In the genomic region with DNA sequence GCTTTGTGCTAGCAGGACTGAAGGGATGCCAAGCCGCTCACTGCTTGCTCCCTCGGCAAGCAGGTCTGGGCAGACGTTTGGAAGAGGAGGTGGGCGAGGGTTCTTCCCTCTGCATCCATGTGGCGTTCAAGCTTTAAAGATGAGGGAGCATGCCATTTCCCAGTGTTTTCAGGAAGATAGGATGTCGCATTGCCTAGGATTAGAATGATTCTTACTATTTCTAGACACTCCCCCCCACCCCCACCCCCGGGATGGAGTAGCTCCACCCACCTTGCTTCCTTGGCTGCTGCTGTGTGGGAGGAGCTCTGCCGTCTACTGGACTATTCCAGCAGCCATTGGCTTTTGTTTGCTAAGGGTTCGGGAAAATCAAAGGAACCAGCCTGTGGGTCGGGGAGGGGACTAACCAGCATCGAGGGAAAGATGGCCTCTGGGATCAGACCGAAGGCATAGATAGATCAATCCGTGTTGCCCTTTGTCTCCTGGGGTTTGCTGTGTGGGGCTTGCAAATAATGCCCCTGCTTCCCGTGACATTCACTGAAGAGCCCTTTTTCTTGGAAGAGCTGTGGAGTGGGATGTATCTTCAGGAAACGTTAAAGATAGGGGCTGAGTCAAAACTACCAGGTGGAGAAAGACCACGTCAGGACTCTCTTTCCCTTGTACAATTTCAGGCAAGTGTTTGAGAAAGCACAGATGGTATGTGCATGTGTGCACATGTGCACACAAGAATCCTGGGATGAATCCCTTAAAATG, we compare ENCODE assay signal across 8 mouse cellular contexts. TPM values are rescaled to one million over a fixed set of nuclear protein-coding genes. Genes with fewer than 3 reads are reported as not detected.
DNase-seq lines count a peak whose midpoint lies in the region; ATAC-seq and TF ChIP-seq lines count a peak whose summit lies in the region.

No protein-coding gene starts in this region.

- peak overlapping the region; percentile 25; the same call in 1 of the 2 replicates for H3K9ac ChIP-seq in kidney, embryonic 14.5 days (ENCODE audit: low read depth, low read length)
- H3K9ac ChIP-seq in liver, embryonic 14.5 days (replicated peaks): no peak overlapping the region

- no peak for TF ChIP-seq EP300 in liver, embryonic 14.5 days (IDR thresholded peaks at IDR 0.05; ENCODE audit: low read depth)

- 9% methylated on average over 16 of the region's 16 CpGs for WGBS in kidney, embryonic 14.5 days
- WGBS in liver, embryonic 14.5 days (ENCODE audit: insufficient replicate concordance): 12% methylated on average over 16 of the region's 16 CpGs

- DNase-seq in ZHBTc4 (ENCODE audit: low read depth, low spot score): peak; percentile 94
- DNase-seq in frontal cortex, postnatal 10 days (ENCODE audit: low spot score in 2 of 2): peak; percentile 56 to 58
- DNase-seq in liver, embryonic 14.5 days (ENCODE audit: low read depth in 3 of 3, low spot score in 3 of 3): no peak
- peak; percentile 65 for DNase-seq in retina, embryonic 14.5 days (ENCODE audit: low spot score)
- no peak for DNase-seq in urinary bladder, postnatal 14 days (ENCODE audit: low spot score)
- DNase-seq in thymus, adult 18-20 months: no peak

- no peaks in the 10 kb centered on the region for H3K36me3 ChIP-seq in E14TG2a.4 (ENCODE audit: insufficient read depth, low read length)
- H3K36me3 ChIP-seq in kidney, embryonic 14.5 days (ENCODE audit: control insufficient read depth, insufficient read depth, low read length): no peaks in the 10 kb centered on the region
- no peaks in the 10 kb centered on the region for H3K36me3 ChIP-seq in liver, embryonic 14.5 days (replicated peaks; ENCODE audit: control insufficient read depth, insufficient read depth, low read depth)

- peak overlapping the region; percentile 67 for H3K27ac ChIP-seq in kidney, embryonic 14.5 days (ENCODE audit: low read depth, low read length)
- no peak overlapping the region for H3K27ac ChIP-seq in liver, embryonic 14.5 days

- peak overlapping the region; percentile 52 for H3K4me3 ChIP-seq in E14TG2a.4 (replicated peaks; ENCODE audit: low read length)
- H3K4me3 ChIP-seq in kidney, embryonic 14.5 days (ENCODE audit: low read length): peak overlapping the region; percentile 18; the same call in 1 of the 2 replicates
- peak overlapping the region in 1 of 2 experiments; percentile 24; a peak in 2 of 4 replicates for H3K4me3 ChIP-seq in liver, embryonic 14.5 days (ENCODE audit: insufficient read depth in 1 of 2, low read depth in 2 of 2, low read length in 2 of 2)

- peak overlapping the region; percentile 40 for H3K4me2 ChIP-seq in kidney, embryonic 14.5 days (replicated peaks; ENCODE audit: low read depth, low read length)
- H3K4me2 ChIP-seq in liver, embryonic 14.5 days (ENCODE audit: low read depth): peak overlapping the region; percentile 50

- no peak for TF ChIP-seq CTCF in E14TG2a.4 (conservative IDR thresholded peaks at IDR 0.05; ENCODE audit: low read length)
- TF ChIP-seq CTCF in liver, embryonic 14.5 days (IDR thresholded peaks at IDR 0.05; ENCODE audit: low read depth): no peak

- peaks cover 25% of the 10 kb centered on the region for H3K27me3 ChIP-seq in E14TG2a.4 (ENCODE audit: insufficient read depth, low read length)
- no peaks in the 10 kb centered on the region for H3K27me3 ChIP-seq in kidney, embryonic 14.5 days (ENCODE audit: control insufficient read depth, insufficient read depth, low read length)
- H3K27me3 ChIP-seq in liver, embryonic 14.5 days (ENCODE audit: control insufficient read depth, insufficient read depth, low read length): no peaks in the 10 kb centered on the region

- H3K4me1 ChIP-seq in E14TG2a.4 (replicated peaks; ENCODE audit: low read depth, low read length): peaks cover 49% of the 10 kb centered on the region
- H3K4me1 ChIP-seq in kidney, embryonic 14.5 days (ENCODE audit: control insufficient read depth, insufficient read depth, low read length): peaks cover 14% of the 10 kb centered on the region
- peaks cover 15 to 29% of the 10 kb centered on the region in 2 experiments for H3K4me1 ChIP-seq in liver, embryonic 14.5 days (replicated peaks; ENCODE audit: control insufficient read depth in 2 of 2, insufficient read depth in 2 of 2, low read length in 1 of 2)

- ATAC-seq in kidney, embryonic 14.5 days (ENCODE audit: low FRiP score, low TSS enrichment): peak; percentile 18; the same call in 1 of the 2 replicates
- ATAC-seq in liver, embryonic 14.5 days (ENCODE audit: insufficient read depth): no peak

- H3K9me3 ChIP-seq in E14TG2a.4 (ENCODE audit: low read length): no peaks in the 10 kb centered on the region
- no peaks in the 10 kb centered on the region for H3K9me3 ChIP-seq in kidney, embryonic 14.5 days (ENCODE audit: control insufficient read depth, low read length)
- no peaks in the 10 kb centered on the region for H3K9me3 ChIP-seq in liver, embryonic 14.5 days (ENCODE audit: control insufficient read depth, low read length)

RNA-seq across cellular contexts. Expression of gene Traf3, which starts 3.7 kb away (rescaled TPM):
- polyA plus RNA-seq in kidney, embryonic 14.5 days (2014; fragmentation: Nextera tagmentation; extraction: Ambion mirVana): 12.5 and 14.0 TPM in 2 replicates
- polyA plus RNA-seq in liver, embryonic 14.5 days (2012; rRNA removed): 2.8 TPM in 2 replicates
- polyA plus RNA-seq in liver, embryonic 14.5 days (2014; fragmentation: Nextera tagmentation; extraction: Ambion mirVana): 2.7 and 2.9 TPM in 2 replicates

RNA-seq across cellular contexts. Expression of gene 4930595D18Rik, which starts 21.8 kb away (rescaled TPM):
- not detected in 2 replicates for polyA plus RNA-seq in kidney, embryonic 14.5 days (2014; fragmentation: Nextera tagmentation; extraction: Ambion mirVana)
- polyA plus RNA-seq in liver, embryonic 14.5 days (2012; rRNA removed): not detected in 2 replicates
- not detected in 2 replicates for polyA plus RNA-seq in liver, embryonic 14.5 days (2014; fragmentation: Nextera tagmentation; extraction: Ambion mirVana)

Comparison
In these comparisons a context has a peak if more than half of its experiments do, and no peak if none do; other contexts are left out.
1. DNase-seq: peak in ZHBTc4 (single experiment), frontal cortex, postnatal 10 days (2 of 2) and retina, embryonic 14.5 days (single experiment); none in liver, embryonic 14.5 days (0 of 3), urinary bladder, postnatal 14 days (single experiment) and thymus, adult 18-20 months (0 of 2).